9 mouse cellular contexts compared by ENCODE assay signal in genomic region chr13:23518885-23519284, GRCm38 (mm10). TPM values are rescaled to one million over a fixed set of nuclear protein-coding genes. Genes with fewer than 3 reads are reported as not detected.
DNase-seq lines count a peak whose midpoint lies in the region; ATAC-seq lines count a peak whose summit lies in the region.
"Had no signal": no experiment of that assay in that cellular context is flagged by ENCODE, and none has a peak within 500 bp of the region (broad histone marks: within the 10 kb centered on the region; RNA-seq: fewer than 3 reads in every experiment).

No protein-coding gene starts in this region.

- H3K4me3 ChIP-seq in embryonic facial prominence, embryonic 13.5 days: peak overlapping the region; percentile 55
- H3K4me3 ChIP-seq in limb, embryonic 12.5 days (replicated peaks): peak overlapping the region; percentile 48
- peak overlapping the region; percentile 38 for H3K4me3 ChIP-seq in midbrain, embryonic 13.5 days (replicated peaks)

- H3K4me1 ChIP-seq in embryonic facial prominence, embryonic 13.5 days: peaks cover 4% of the 10 kb centered on the region
- H3K4me1 ChIP-seq in limb, embryonic 12.5 days (replicated peaks): no peaks in the 10 kb centered on the region; the same call in 1 of the 2 replicates
- peaks cover 9% of the 10 kb centered on the region for H3K4me1 ChIP-seq in midbrain, embryonic 13.5 days (replicated peaks)

- H3K9me3 ChIP-seq in embryonic facial prominence, embryonic 13.5 days: no peaks in the 10 kb centered on the region
- no peaks in the 10 kb centered on the region for H3K9me3 ChIP-seq in limb, embryonic 12.5 days
- H3K9me3 ChIP-seq in midbrain, embryonic 13.5 days: no peaks in the 10 kb centered on the region

- WGBS in embryonic facial prominence, embryonic 13.5 days: under 1% methylated on average over 6 of the region's 6 CpGs
- under 1% methylated on average over 6 of the region's 6 CpGs for WGBS in limb, embryonic 12.5 days
- 0% methylated on average over 6 of the region's 6 CpGs for WGBS in midbrain, embryonic 13.5 days

- peak overlapping the region; percentile 74 for H3K4me2 ChIP-seq in embryonic facial prominence, embryonic 13.5 days
- H3K4me2 ChIP-seq in limb, embryonic 12.5 days: peak overlapping the region; percentile 75
- H3K4me2 ChIP-seq in midbrain, embryonic 13.5 days (replicated peaks): peak overlapping the region; percentile 55

- no peaks in the 10 kb centered on the region for H3K27me3 ChIP-seq in embryonic facial prominence, embryonic 13.5 days
- H3K27me3 ChIP-seq in limb, embryonic 12.5 days: no peaks in the 10 kb centered on the region
- H3K27me3 ChIP-seq in midbrain, embryonic 13.5 days: no peaks in the 10 kb centered on the region
- H3K27me3 ChIP-seq: Patski had no signal

- H3K36me3 ChIP-seq in embryonic facial prominence, embryonic 13.5 days: no peaks in the 10 kb centered on the region
- no peaks in the 10 kb centered on the region for H3K36me3 ChIP-seq in limb, embryonic 12.5 days
- no peaks in the 10 kb centered on the region for H3K36me3 ChIP-seq in midbrain, embryonic 13.5 days

- DNase-seq in gastrocnemius, adult 18-20 months (ENCODE audit: low spot score): peak; percentile 83
- no peak for DNase-seq in gastrocnemius, postnatal 14 days
- peak; percentile 62 to 87 for DNase-seq in heart, adult 9 months (ENCODE audit: low spot score in 2 of 2)
- DNase-seq in kidney, adult 9 months: peak; percentile 85
- peak; percentile 86 to 91 for DNase-seq in spleen, postnatal 10 days (ENCODE audit: low spot score in 2 of 2)

- peak overlapping the region; percentile 63 for H3K9ac ChIP-seq in embryonic facial prominence, embryonic 13.5 days
- no peak overlapping the region for H3K9ac ChIP-seq in limb, embryonic 12.5 days (replicated peaks)
- no peak overlapping the region for H3K9ac ChIP-seq in midbrain, embryonic 13.5 days (replicated peaks)

- ATAC-seq in embryonic facial prominence, embryonic 13.5 days (ENCODE audit: insufficient number of reproducible peaks, insufficient read depth, low FRiP score, low TSS enrichment, low read depth): no peak
- ATAC-seq in limb, embryonic 12.5 days (ENCODE audit: insufficient number of reproducible peaks, insufficient read depth, low FRiP score, low TSS enrichment, low read depth): no peak
- ATAC-seq in midbrain, embryonic 13.5 days: no peak

- intact Hi-C loops in gastrocnemius, postnatal 14 days (cut with DNase I; ENCODE audit: low total_unique reads): loop anchor here (2.0 to 5.0 kb wide), 2 partner anchors 67 to 86 kb away; no protein-coding TSS in a partner anchor

- H3K27ac ChIP-seq in embryonic facial prominence, embryonic 13.5 days: peak overlapping the region; percentile 39; the same call in 1 of the 2 replicates
- H3K27ac ChIP-seq in limb, embryonic 12.5 days: peak overlapping the region; percentile 45; the same call in 1 of the 2 replicates
- H3K27ac ChIP-seq in midbrain, embryonic 13.5 days: no peak overlapping the region

RNA-seq across cellular contexts. Expression of gene Hist1h4h, which starts 12.0 kb away (rescaled TPM):
- 100 to 1,000 TPM; 149 to 163 TPM for total RNA-seq in gastrocnemius, adult 18-20 months (2021)
- total RNA-seq in gastrocnemius, postnatal 14 days (2021): 100 to 1,000 TPM; 281 to 294 TPM
- 7.3 and 7.9 TPM in 2 replicates for polyA plus RNA-seq in embryonic facial prominence, embryonic 13.5 days (2015; fragmentation: Nextera tagmentation; extraction: Ambion mirVana)
- 6.0 and 9.0 TPM in 2 replicates for polyA plus RNA-seq in limb, embryonic 12.5 days (2016; fragmentation: Nextera tagmentation; extraction: Ambion mirVana)
- polyA plus RNA-seq in midbrain, embryonic 13.5 days (2015; fragmentation: Nextera tagmentation; extraction: Ambion mirVana): 6.4 and 7.4 TPM in 2 replicates

RNA-seq across cellular contexts. Expression of gene Hist1h2af, which starts 14.8 kb away (rescaled TPM):
- 1 to 10 TPM in 1 of 2 experiments, under 1 TPM in 1; 0.73 to 1.9 TPM for total RNA-seq in gastrocnemius, adult 18-20 months (2021)
- 10 to 100 TPM; 61.2 to 77.1 TPM for total RNA-seq in gastrocnemius, postnatal 14 days (2021)
- 6.6 and 13.4 TPM in 2 replicates for polyA plus RNA-seq in embryonic facial prominence, embryonic 13.5 days (2015; fragmentation: Nextera tagmentation; extraction: Ambion mirVana)
- 9.8 and 16.3 TPM in 2 replicates for polyA plus RNA-seq in limb, embryonic 12.5 days (2016; fragmentation: Nextera tagmentation; extraction: Ambion mirVana)
- 1.3 and 3.0 TPM in 2 replicates for polyA plus RNA-seq in midbrain, embryonic 13.5 days (2015; fragmentation: Nextera tagmentation; extraction: Ambion mirVana)

RNA-seq across cellular contexts. Expression of gene Hist1h3g, which starts 16.3 kb away (rescaled TPM):
- under 1 TPM; 0.55 to 0.57 TPM for total RNA-seq in gastrocnemius, adult 18-20 months (2021)
- total RNA-seq in gastrocnemius, postnatal 14 days (2021): 10 to 100 TPM; 19.9 to 21.2 TPM
- 5.3 and 6.7 TPM in 2 replicates for polyA plus RNA-seq in embryonic facial prominence, embryonic 13.5 days (2015; fragmentation: Nextera tagmentation; extraction: Ambion mirVana)
- polyA plus RNA-seq in limb, embryonic 12.5 days (2016; fragmentation: Nextera tagmentation; extraction: Ambion mirVana): 10.5 and 17.3 TPM in 2 replicates
- polyA plus RNA-seq in midbrain, embryonic 13.5 days (2015; fragmentation: Nextera tagmentation; extraction: Ambion mirVana): 3.1 and 5.3 TPM in 2 replicates

RNA-seq across cellular contexts. Expression of gene Hist1h2bh, which starts 24.3 kb away (rescaled TPM):
- 1 to 10 TPM; 1.0 to 1.1 TPM for total RNA-seq in gastrocnemius, adult 18-20 months (2021)
- total RNA-seq in gastrocnemius, postnatal 14 days (2021): 1 to 10 TPM; 5.5 to 5.7 TPM
- 0.98 and 1.4 TPM in 2 replicates for polyA plus RNA-seq in embryonic facial prominence, embryonic 13.5 days (2015; fragmentation: Nextera tagmentation; extraction: Ambion mirVana)
- 1.4 TPM in 2 replicates for polyA plus RNA-seq in limb, embryonic 12.5 days (2016; fragmentation: Nextera tagmentation; extraction: Ambion mirVana)
- polyA plus RNA-seq in midbrain, embryonic 13.5 days (2015; fragmentation: Nextera tagmentation; extraction: Ambion mirVana): 0.31 and 0.35 TPM in 2 replicates

RNA-seq across cellular contexts. Expression of gene Hist1h3f, which starts 25.0 kb away (rescaled TPM):
- total RNA-seq in gastrocnemius, adult 18-20 months (2021): 1 to 10 TPM; 3.0 to 4.8 TPM
- 10 to 100 TPM; 24.2 to 25.2 TPM for total RNA-seq in gastrocnemius, postnatal 14 days (2021)
- polyA plus RNA-seq in embryonic facial prominence, embryonic 13.5 days (2015; fragmentation: Nextera tagmentation; extraction: Ambion mirVana): 1.2 and 1.3 TPM in 2 replicates
- polyA plus RNA-seq in limb, embryonic 12.5 days (2016; fragmentation: Nextera tagmentation; extraction: Ambion mirVana): 2.1 and 3.2 TPM in 2 replicates
- polyA plus RNA-seq in midbrain, embryonic 13.5 days (2015; fragmentation: Nextera tagmentation; extraction: Ambion mirVana): 0.75 and 0.84 TPM in 2 replicates
